Mouse (Mus musculus): ENCODE results near the gene Tbk1. TPM values are rescaled to one million over a fixed set of nuclear protein-coding genes. Genes with fewer than 3 reads are reported as not detected.
A peak's percentile ranks its signal among the peaks of the same experiment; 100 is the strongest.

Tbk1 gene
- polyA plus RNA-seq, 1 experiment from 2014 or later: 34.6 TPM

GRCm38 (mm10) chr10:121568026-121568425 is 18.6 kb downstream of the Tbk1 start:
- Histone ChIP-seq H3K4me1 (replicated peaks) (peaks cover 19% of the 10 kb centered on the region), H3K9me3 (no peaks in the 10 kb centered on the region), H3K9ac (0 out of 2 replicates have a peak overlapping the region, but pooled peaks have one; percentile 39), H3K27ac (no peak overlapping the region), H3K27me3 (no peaks in the 10 kb centered on the region), H3K4me3 (no peak overlapping the region), H3K4me2 (no peak overlapping the region), H3K36me3 (peaks cover 58% of the 10 kb centered on the region)
- WGBS: 96% methylated on average over 10 of the region's 10 CpGs
- ATAC-seq (ENCODE audit: low FRiP score): no peak

- ATAC-seq (ENCODE audit: low FRiP score): no peak
- Histone ChIP-seq H3K27ac (no peak overlapping the region), H3K4me3 (no peak overlapping the region), H3K4me2 (no peak overlapping the region), H3K9ac (no peak overlapping the region), H3K9me3 (no peaks in the 10 kb centered on the region), H3K27me3 (no peaks in the 10 kb centered on the region), H3K36me3 (peaks cover 49% of the 10 kb centered on the region), H3K4me1 (replicated peaks) (peaks cover 11% of the 10 kb centered on the region)
- WGBS: 91% methylated on average over 8 of the region's 8 CpGs
Measured at GRCm38 (mm10) chr10:121564447-121564846, 22.1 kb downstream of the Tbk1 start.

- Histone ChIP-seq H3K9me3 (no peaks in the 10 kb centered on the region), H3K4me2 (no peak overlapping the region), H3K27ac (no peak overlapping the region), H3K4me1 (replicated peaks) (no peaks in the 10 kb centered on the region), H3K27me3 (no peaks in the 10 kb centered on the region), H3K4me3 (no peak overlapping the region), H3K36me3 (peaks cover 77% of the 10 kb centered on the region), H3K9ac (no peak overlapping the region)
- no peak for ATAC-seq (ENCODE audit: low FRiP score)
- 69% methylated on average over 2 of the region's 2 CpGs for WGBS
Measured at GRCm38 (mm10) chr10:121558231-121558630, 28.4 kb downstream of the Tbk1 start.

- Histone ChIP-seq H3K9ac (no peak overlapping the region), H3K27ac (no peak overlapping the region), H3K9me3 (no peaks in the 10 kb centered on the region), H3K4me1 (replicated peaks) (no peaks in the 10 kb centered on the region), H3K27me3 (no peaks in the 10 kb centered on the region), H3K4me3 (no peak overlapping the region), H3K4me2 (no peak overlapping the region), H3K36me3 (peaks cover 83% of the 10 kb centered on the region)
- 76% methylated on average over 6 of the region's 6 CpGs for WGBS
- ATAC-seq (ENCODE audit: low FRiP score): no peak
Measured at GRCm38 (mm10) chr10:121556263-121556662, 30.3 kb downstream of the Tbk1 start.

- Histone ChIP-seq H3K4me2 (no peak overlapping the region), H3K27me3 (no peaks in the 10 kb centered on the region), H3K4me1 (replicated peaks) (no peaks in the 10 kb centered on the region), H3K27ac (no peak overlapping the region), H3K4me3 (no peak overlapping the region), H3K9ac (no peak overlapping the region), H3K9me3 (no peaks in the 10 kb centered on the region), H3K36me3 (peaks cover 93% of the 10 kb centered on the region)
- 92% methylated on average over 9 of the region's 9 CpGs for WGBS
- ATAC-seq (ENCODE audit: low FRiP score): no peak
Measured at GRCm38 (mm10) chr10:121550334-121550733, 36.3 kb downstream of the Tbk1 start.

- H3K27me3 ChIP-seq: no peaks in the 10 kb centered on the region
- ATAC-seq (ENCODE audit: low FRiP score): no peak
Measured at GRCm38 (mm10) chr10:121549670-121550069, 36.9 kb downstream of the Tbk1 start.

GRCm38 (mm10) chr10:121547162-121547561 is 39.4 kb downstream of the Tbk1 start:
- H3K27me3 ChIP-seq: no peaks in the 10 kb centered on the region
- 77% methylated on average over 6 of the region's 6 CpGs for WGBS
- H3K27ac ChIP-seq: no peak overlapping the region
- no peak overlapping the region for H3K4me2 ChIP-seq
- no peaks in the 10 kb centered on the region for H3K9me3 ChIP-seq
- no peak overlapping the region for H3K9ac ChIP-seq
- no peak overlapping the region for H3K4me3 ChIP-seq
- peaks cover 79% of the 10 kb centered on the region for H3K36me3 ChIP-seq
- no peaks in the 10 kb centered on the region for H3K4me1 ChIP-seq (replicated peaks)
- ATAC-seq (ENCODE audit: low FRiP score): no peak

More at GRCm38 (mm10) chr10:121549670-121550069, 36.9 kb downstream of the Tbk1 start:
- no peak overlapping the region for H3K4me3 ChIP-seq
- H3K9me3 ChIP-seq: no peaks in the 10 kb centered on the region
- no peaks in the 10 kb centered on the region for H3K4me1 ChIP-seq (replicated peaks)
- peaks cover 91% of the 10 kb centered on the region for H3K36me3 ChIP-seq
- no peak overlapping the region for H3K9ac ChIP-seq
- H3K27ac ChIP-seq: no peak overlapping the region
- no peak overlapping the region for H3K4me2 ChIP-seq
- WGBS: 96% methylated on average over 5 of the region's 5 CpGs

GRCm38 (mm10) chr10:121543577-121543976 is 43.0 kb downstream of the Tbk1 start:
- Histone ChIP-seq H3K4me1 (replicated peaks) (no peaks in the 10 kb centered on the region), H3K4me2 (no peak overlapping the region), H3K9ac (no peak overlapping the region), H3K27ac (no peak overlapping the region), H3K27me3 (no peaks in the 10 kb centered on the region), H3K4me3 (no peak overlapping the region), H3K9me3 (no peaks in the 10 kb centered on the region), H3K36me3 (peaks cover 45% of the 10 kb centered on the region)
- 96% methylated on average over 6 of the region's 6 CpGs for WGBS
- no peak for ATAC-seq (ENCODE audit: low FRiP score)

- H3K4me3 ChIP-seq: no peak overlapping the region
- peaks cover 31% of the 10 kb centered on the region for H3K36me3 ChIP-seq
- no peaks in the 10 kb centered on the region for H3K4me1 ChIP-seq (replicated peaks)
- H3K9me3 ChIP-seq: no peaks in the 10 kb centered on the region
- WGBS: 91% methylated on average over 3 of the region's 3 CpGs
- no peak overlapping the region for H3K9ac ChIP-seq
- H3K4me2 ChIP-seq: no peak overlapping the region
- ATAC-seq (ENCODE audit: low FRiP score): no peak
- no peak overlapping the region for H3K27ac ChIP-seq
- no peaks in the 10 kb centered on the region for H3K27me3 ChIP-seq
Measured at GRCm38 (mm10) chr10:121542156-121542555, 44.4 kb downstream of the Tbk1 start.

GRCm38 (mm10) chr10:121534995-121535394 is 51.6 kb downstream of the Tbk1 start:
- Histone ChIP-seq H3K4me2 (no peak overlapping the region), H3K27ac (no peak overlapping the region), H3K27me3 (no peaks in the 10 kb centered on the region), H3K4me1 (replicated peaks) (peaks cover 6% of the 10 kb centered on the region; the same call in 1 of the 2 replicates), H3K4me3 (no peak overlapping the region), H3K9me3 (no peaks in the 10 kb centered on the region), H3K36me3 (no peaks in the 10 kb centered on the region), H3K9ac (no peak overlapping the region)
- WGBS: 85% methylated on average over 4 of the region's 4 CpGs
- no peak for ATAC-seq (ENCODE audit: low FRiP score)

GRCm38 (mm10) chr10:121533137-121533872 is 53.3 kb downstream of the Tbk1 start:
- Histone ChIP-seq H3K4me2 (peak overlapping the region; percentile 56), H3K36me3 (no peaks in the 10 kb centered on the region), H3K27me3 (no peaks in the 10 kb centered on the region), H3K9ac (peak overlapping the region; percentile 40; the same call in 1 of the 2 replicates), H3K4me3 (peak overlapping the region; percentile 38), H3K4me1 (replicated peaks) (peaks cover 6% of the 10 kb centered on the region; the same call in 1 of the 2 replicates), H3K9me3 (0 out of 2 replicates have a peak, but pooled peaks cover 5% of the 10 kb centered on the region), H3K27ac (no peak overlapping the region)
- 14% methylated on average over 32 of the region's 32 CpGs for WGBS
- peak; percentile 68; the same call in 1 of the 2 replicates for ATAC-seq (ENCODE audit: low FRiP score)

GRCm38 (mm10) chr10:121531541-121531940 is 55.0 kb downstream of the Tbk1 start:
- no peaks in the 10 kb centered on the region for H3K36me3 ChIP-seq
- 76% methylated on average over 5 of the region's 5 CpGs for WGBS
- no peak overlapping the region for H3K9ac ChIP-seq
- H3K27me3 ChIP-seq: no peaks in the 10 kb centered on the region
- no peak overlapping the region for H3K27ac ChIP-seq
- no peak overlapping the region for H3K4me3 ChIP-seq
- 0 out of 2 replicates have a peak, but pooled peaks cover 5% of the 10 kb centered on the region for H3K9me3 ChIP-seq
- no peak overlapping the region for H3K4me2 ChIP-seq
- H3K4me1 ChIP-seq (replicated peaks): peaks cover 6% of the 10 kb centered on the region; the same call in 1 of the 2 replicates
- no peak for ATAC-seq (ENCODE audit: low FRiP score)
